Mouse (Mus musculus) lung, embryonic 15.5 days (tissue): ENCODE measurements around the gene Rab3c. TPM values are rescaled to one million over a fixed set of nuclear protein-coding genes. Genes with fewer than 3 reads are reported as not detected.

Experiments used
- polyA plus RNA-seq: library from polyadenylated mRNA; unstranded; fragments of >200 nt; fragmentation: Nextera tagmentation; extraction: Ambion mirVana; gene quantifications from 2 replicates; pipeline ENCODE4 v1.2.1, GENCODE M21; 2015

The Rab3c gene
- polyA plus RNA-seq, 1 experiment from 2014 or later = 2.5 TPM

Other genes with a start within 250 kb of the Rab3c start
- 0.56 and 0.72 TPM in 2 replicates for gene Gapt, start 76.2 kb upstream of the Rab3c start, polyA plus RNA-seq
- gene Plk2, start 114.0 kb upstream of the Rab3c start, polyA plus RNA-seq = 257 and 260 TPM in 2 replicates